Mouse (Mus musculus) liver, adult 2 months (tissue): ENCODE measurements at regions not wholly inside any gene's neighbourhood (a gene's known extent, or its start where the extent isn't known, plus 50 kb on each side); places are given as distances from the start of the nearest gene placed in this dataset.

Experiments
- DNase-seq: peaks from one replicate; pipeline ENCODE4 v3.0.0-alpha.2; 2011; ENCODE audit warnings: low read depth, low spot score; ENCODE audit errors: extremely low read depth
- H3K27ac ChIP-seq: fragments of 200-500 bp; replicated peaks from 2 replicates; pipeline ENCODE4 v1.5.1; 2012; ENCODE audit warnings: low read depth, mild to moderate bottlenecking, control low read depth, inconsistent platforms, low read length; ENCODE audit not compliant: insufficient read depth
- H3K27me3 ChIP-seq: fragments of 200-500 bp; 2 replicates; pipeline ENCODE4 v1.6.1; 2012; ENCODE audit warnings: mild to moderate bottlenecking, moderate library complexity, low read length, inconsistent platforms; ENCODE audit not compliant: control insufficient read depth, insufficient read depth
- H3K36me3 ChIP-seq: fragments of 200-500 bp; 2 replicates; pipeline ENCODE4 v1.6.1; 2012; ENCODE audit warnings: low read length, inconsistent platforms; ENCODE audit not compliant: control insufficient read depth, insufficient read depth
- H3K4me1 ChIP-seq: fragments of 200-500 bp; 2 replicates; pipeline ENCODE4 v1.6.1; 2011; ENCODE audit warnings: low read length; ENCODE audit not compliant: control insufficient read depth, insufficient read depth
- H3K4me3 ChIP-seq: fragments of 200-500 bp; 2 replicates; pipeline ENCODE4 v1.5.1; 2011; ENCODE audit warnings: low read depth, mild to moderate bottlenecking, control low read depth, low read length, moderate library complexity; ENCODE audit not compliant: insufficient read depth
- H3K79me2 ChIP-seq: fragments of 200-500 bp; 2 replicates; pipeline ENCODE4 v1.6.1; 2012; ENCODE audit warnings: inconsistent platforms, mild to moderate bottlenecking, low read length, moderate library complexity; ENCODE audit not compliant: control insufficient read depth, insufficient read depth
- H3K9ac ChIP-seq: fragments of 200-500 bp; 2 replicates; pipeline ENCODE4 v1.6.1; 2012; ENCODE audit warnings: low read depth, mild to moderate bottlenecking, control low read depth, inconsistent platforms, low read length
- CTCF ChIP-seq: fragments of 200-500 bp; IDR thresholded peaks from 2 replicates; pipeline ENCODE4 v1.5.1; 2011; ENCODE audit warnings: low read depth, low read length, control low read depth
- POLR2A ChIP-seq: fragments of 200-500 bp; IDR thresholded peaks from 2 replicates; pipeline ENCODE4 v1.6.1; 2011; ENCODE audit warnings: low read length, control low read depth; ENCODE audit not compliant: insufficient read depth; ENCODE audit errors: extremely low read depth
- WGBS: fragments of 180-500 bp; shearing (Covaris S2); methylation state at CpG from one replicate; pipeline ENCODE4 v1.1.7; 2018; 5-methylcytosine and 5-hydroxymethylcytosine counted together

- Histone ChIP-seq H3K27me3 (no peaks in the 10 kb centered on the region), H3K79me2 (no peaks in the 10 kb centered on the region), H3K4me3 (no peak overlapping the region), H3K27ac (no peak overlapping the region), H3K36me3 (no peaks in the 10 kb centered on the region), H3K4me1 (no peaks in the 10 kb centered on the region), H3K9ac (no peak overlapping the region)
- DNase-seq: no peak
- TF ChIP-seq POLR2A (no peak), CTCF (no peak)
- WGBS: 78% methylated on average over 4 of the region's 4 CpGs
These were observed 112.9 kb upstream of the Ado start for GRCm38 (mm10) chr10:67661666-67662065.

- Histone ChIP-seq H3K4me1 (no peaks in the 10 kb centered on the region), H3K27ac (no peak overlapping the region), H3K27me3 (no peaks in the 10 kb centered on the region), H3K9ac (no peak overlapping the region), H3K36me3 (no peaks in the 10 kb centered on the region), H3K4me3 (no peak overlapping the region), H3K79me2 (no peaks in the 10 kb centered on the region)
- DNase-seq: no peak
- TF ChIP-seq POLR2A (no peak), CTCF (no peak)
- WGBS: 77% methylated on average over 4 of the region's 4 CpGs
These were observed 109.3 kb upstream of the Ado start for GRCm38 (mm10) chr10:67658005-67658545.

- Histone ChIP-seq H3K27me3 (no peaks in the 10 kb centered on the region), H3K9ac (no peak overlapping the region), H3K4me1 (no peaks in the 10 kb centered on the region), H3K79me2 (no peaks in the 10 kb centered on the region), H3K4me3 (no peak overlapping the region), H3K36me3 (no peaks in the 10 kb centered on the region), H3K27ac (no peak overlapping the region)
- WGBS: 71% methylated on average over 2 of the region's 2 CpGs
- TF ChIP-seq POLR2A: no peak
- TF ChIP-seq CTCF: no peak
- DNase-seq: no peak
These were observed 108.5 kb upstream of the Ado start for GRCm38 (mm10) chr10:67657305-67657704.

- H3K9ac ChIP-seq: no peak overlapping the region
- H3K4me1 ChIP-seq: no peaks in the 10 kb centered on the region
- no peak overlapping the region for H3K27ac ChIP-seq
- H3K27me3 ChIP-seq: 0 out of 2 replicates have a peak, but pooled peaks cover 1% of the 10 kb centered on the region
- H3K79me2 ChIP-seq: no peaks in the 10 kb centered on the region
- 75% methylated on average over 10 of the region's 10 CpGs for WGBS
- TF ChIP-seq POLR2A: no peak
- TF ChIP-seq CTCF: no peak
- no peaks in the 10 kb centered on the region for H3K36me3 ChIP-seq
- DNase-seq: no peak
- no peak overlapping the region for H3K4me3 ChIP-seq
These were observed 105.8 kb upstream of the Ado start for GRCm38 (mm10) chr10:67654518-67654917.

- H3K27me3 ChIP-seq: peaks cover 7% of the 10 kb centered on the region; the same call in 1 of the 2 replicates
- 69% methylated on average over 3 of the region's 3 CpGs for WGBS
These were observed 103.5 kb upstream of the Ado start for GRCm38 (mm10) chr10:67652300-67652699.

GRCm38 (mm10) chr10:67651386-67651785 lies 102.6 kb upstream of the Ado start:
- peaks cover 3% of the 10 kb centered on the region; the same call in 1 of the 2 replicates for H3K4me1 ChIP-seq
- no peak for TF ChIP-seq CTCF
- no peak for TF ChIP-seq POLR2A
- H3K27me3 ChIP-seq: peaks cover 7% of the 10 kb centered on the region; the same call in 1 of the 2 replicates
- no peak overlapping the region for H3K9ac ChIP-seq
- no peak overlapping the region for H3K4me3 ChIP-seq
- no peaks in the 10 kb centered on the region for H3K36me3 ChIP-seq
- H3K27ac ChIP-seq: no peak overlapping the region
- no peaks in the 10 kb centered on the region for H3K79me2 ChIP-seq
- WGBS: 85% methylated on average over 2 of the region's 2 CpGs
- no peak for DNase-seq

More at GRCm38 (mm10) chr10:67652300-67652699, 103.5 kb upstream of the Ado start:
- no peak for DNase-seq
- Histone ChIP-seq H3K79me2 (no peaks in the 10 kb centered on the region), H3K27ac (no peak overlapping the region), H3K36me3 (no peaks in the 10 kb centered on the region), H3K4me3 (no peak overlapping the region), H3K4me1 (peaks cover 3% of the 10 kb centered on the region; the same call in 1 of the 2 replicates), H3K9ac (no peak overlapping the region)
- no peak for TF ChIP-seq CTCF
- no peak for TF ChIP-seq POLR2A
